Mouse (Mus musculus) cerebellum, adult 2 months (tissue): ENCODE results near the gene Sh2d3c.

Source experiments
- CTCF ChIP-seq: fragments of 200-500 bp; IDR thresholded peaks from 2 replicates; pipeline ENCODE4 v1.5.1; 2011; ENCODE audit warnings: low read depth, mild to moderate bottlenecking, control low read depth, low read length, moderate library complexity, borderline replicate concordance; ENCODE audit not compliant: insufficient read depth
- POLR2A ChIP-seq: fragments of 200-500 bp; IDR thresholded peaks from 2 replicates; pipeline ENCODE4 v1.6.1; 2011; ENCODE audit warnings: low read length, control low read depth, borderline replicate concordance; ENCODE audit not compliant: insufficient read depth

- TF ChIP-seq CTCF: no peak
- no peak for TF ChIP-seq POLR2A
Observed at GRCm38 (mm10) chr2:32761859-32762258, 41.0 kb downstream of the Sh2d3c start.
